Mouse (Mus musculus) adrenal gland, adult 8-10 months (tissue): ENCODE measurements around the gene Ptgir. TPM values are rescaled to one million over a fixed set of nuclear protein-coding genes. Genes with fewer than 3 reads are reported as not detected.
"Not testable (repeated sequence)": the region's sequence is repeated elsewhere in the genome, so short reads cannot be mapped to it uniquely, and the experiment has no call there.

ENCODE experiments used
- DNase-seq: peaks from one replicate; pipeline ENCODE4 v3.0.0; 2022
- total RNA-seq, 4 experiments: library from RNA; stranded (reverse); gene quantifications; 2 replicates each; pipeline ENCODE4 v1.2.4; 2022

Gene Ptgir
- total RNA-seq, 4 experiments from 2014 or later, result 2.4 to 3.3 (median 2.6) TPM

- DNase-seq, result peak; percentile 80
Measured at GRCm38 (mm10) chr7:16944061-16944807, 37.9 kb downstream of the Ptgir start, which contains the start of gene Pnmal2. TSS of gene Pnmal2 (plus strand) at chr7:16944682.

DNA sequence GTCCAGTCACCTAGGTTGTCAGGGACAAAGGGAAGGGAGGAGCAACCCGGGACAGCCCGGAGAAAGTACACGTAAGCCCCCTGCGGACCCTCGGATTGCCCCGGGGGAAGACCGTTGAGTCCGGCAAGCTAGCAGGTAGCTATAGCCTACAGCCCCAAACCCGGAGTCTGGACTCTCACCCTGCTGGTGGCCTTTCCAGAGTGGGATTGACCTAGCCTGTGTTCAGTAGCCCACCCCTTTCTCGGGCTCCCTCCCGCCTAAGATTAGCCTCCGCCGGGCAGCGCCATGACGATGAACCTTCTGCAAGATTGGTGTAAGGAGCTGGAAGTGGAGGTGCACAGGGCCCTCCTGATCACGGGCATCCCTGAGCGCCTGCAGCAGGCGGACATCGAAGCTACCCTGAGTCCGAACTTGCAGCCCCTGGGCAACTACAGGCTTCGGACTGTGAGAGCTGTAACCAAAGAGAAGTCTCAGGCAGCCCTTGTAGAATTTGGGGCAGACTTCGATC is 38.6 kb downstream of the Ptgir start:
- no peak for DNase-seq

DNA sequence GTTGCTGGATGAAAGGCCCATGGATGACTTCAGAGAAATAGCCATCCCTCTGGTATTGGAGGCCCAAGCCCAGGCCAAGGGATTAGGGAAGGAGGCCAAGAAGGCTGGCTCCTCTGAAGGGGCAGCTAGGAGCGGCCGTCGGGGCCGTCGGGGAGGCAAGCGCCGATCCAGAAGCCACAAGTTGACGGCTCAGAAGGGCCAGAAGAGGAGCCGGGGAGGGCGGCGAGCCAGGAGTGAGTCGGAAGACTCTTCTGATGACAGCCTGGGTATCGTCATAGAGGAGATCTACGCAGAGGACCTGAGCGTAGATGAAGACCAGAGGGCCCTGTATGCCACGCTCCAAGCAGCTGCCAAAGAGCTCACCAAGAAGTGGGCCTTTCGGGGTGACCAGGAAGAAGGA is 39.1 kb downstream of the Ptgir start:
- DNase-seq, result no peak

- DNase-seq, result no peak
Measured at GRCm38 (mm10) chr7:16946441-16947348, 40.4 kb downstream of the Ptgir start.

GRCm38 (mm10) chr7:16947349-16947895 is 41.1 kb downstream of the Ptgir start:
- DNase-seq, result no peak

GRCm38 (mm10) chr7:16947959-16948361 is 41.7 kb downstream of the Ptgir start:
- no peak for DNase-seq

DNA sequence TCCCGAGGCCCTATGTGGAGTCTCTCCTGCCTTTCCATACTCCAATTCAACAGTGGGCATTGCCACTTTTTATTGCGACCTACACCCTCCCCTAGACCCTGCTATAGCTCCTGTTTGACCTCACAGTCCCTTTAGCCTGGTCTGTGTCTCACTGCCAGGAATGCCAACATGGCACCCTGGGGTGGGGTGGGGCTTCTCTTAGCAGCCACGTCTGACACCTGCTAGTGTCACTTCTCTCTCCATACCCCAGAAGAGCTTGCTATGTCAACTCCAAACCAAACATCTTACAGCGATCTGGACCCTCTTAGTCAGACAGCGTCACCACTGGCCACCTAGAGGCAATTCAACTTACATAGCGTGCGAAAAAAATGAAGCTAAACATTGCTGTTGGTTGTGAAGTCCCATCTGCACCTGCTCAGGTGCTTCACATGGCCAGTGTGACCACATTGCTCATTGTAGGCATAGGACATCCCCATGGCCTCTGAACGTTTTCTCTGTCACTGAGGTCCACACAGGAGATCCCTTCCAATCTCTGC is 42.7 kb downstream of the Ptgir start:
- DNase-seq, result no peak

DNA sequence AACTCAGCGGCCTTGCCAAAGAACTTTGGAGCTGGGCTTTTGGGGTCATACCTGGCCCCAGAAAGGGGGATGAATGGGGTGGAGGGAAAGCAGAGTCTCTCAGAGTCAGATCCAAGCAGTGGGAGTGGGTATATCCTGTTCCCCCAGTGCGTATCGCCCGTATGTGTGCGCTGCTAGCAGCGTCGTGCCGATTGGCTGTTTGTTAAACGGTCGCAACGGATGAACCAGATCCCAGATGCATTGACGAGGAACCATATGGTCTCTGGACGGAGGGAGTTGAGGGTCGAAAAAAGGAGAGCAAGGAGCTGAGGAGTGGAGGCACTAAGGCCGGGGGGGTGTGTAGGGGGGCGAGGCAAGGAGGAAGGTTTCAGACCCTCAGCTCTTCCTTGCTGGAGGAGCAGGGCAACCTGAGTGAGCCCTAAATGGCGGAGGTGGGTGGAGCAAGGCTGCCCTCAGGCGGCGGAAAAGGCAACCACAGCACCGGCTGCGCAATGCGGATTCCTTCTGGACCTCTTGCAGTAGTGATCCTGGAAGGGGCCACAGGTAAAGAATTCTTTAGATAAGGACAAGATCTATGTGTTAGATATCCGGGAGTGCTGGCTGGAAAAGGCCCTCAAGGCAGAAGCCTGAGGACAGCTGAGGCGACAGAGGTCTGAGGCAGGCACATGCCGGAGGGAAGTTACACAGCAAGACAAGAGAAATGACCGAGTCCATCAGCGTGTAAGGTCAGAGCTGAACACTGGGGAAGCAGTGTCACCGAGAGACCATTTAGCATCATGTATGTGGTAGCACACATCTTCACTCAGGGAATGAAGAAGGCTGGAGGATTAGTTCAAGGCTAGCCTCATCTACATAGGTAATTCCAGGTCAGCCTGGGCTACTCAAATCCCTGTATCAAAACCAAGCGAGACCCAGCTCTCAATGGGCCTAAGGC is 43.9 kb downstream of the Ptgir start:
- DNase-seq, result peak; percentile 53

- peak; percentile 75 for DNase-seq
Measured at GRCm38 (mm10) chr7:16950861-16951635, 44.8 kb downstream of the Ptgir start.

DNA sequence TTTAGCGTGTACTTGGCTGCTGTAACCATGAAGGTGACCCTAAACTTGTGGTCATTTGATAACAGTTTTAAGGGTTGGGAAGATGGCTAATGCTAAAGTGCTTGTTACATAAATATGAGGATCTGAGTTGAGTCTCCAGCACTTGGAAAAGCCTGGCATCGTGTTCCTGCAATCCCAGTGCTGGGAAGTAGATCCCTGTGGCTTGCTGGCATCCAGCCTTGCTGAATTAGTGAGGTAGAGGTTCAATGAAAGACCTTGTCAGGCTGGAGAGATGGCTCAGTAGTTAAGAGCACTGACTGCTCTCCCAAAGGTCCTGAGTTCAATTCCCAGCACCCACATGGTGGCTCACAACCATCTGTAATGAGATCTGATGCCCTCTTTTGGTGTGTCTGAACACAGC is 47.5 kb downstream of the Ptgir start:
- DNase-seq, result not testable (repeated sequence)

GRCm38 (mm10) chr7:16955712-16956111 is 49.4 kb downstream of the Ptgir start:
- no peak for DNase-seq

DNA sequence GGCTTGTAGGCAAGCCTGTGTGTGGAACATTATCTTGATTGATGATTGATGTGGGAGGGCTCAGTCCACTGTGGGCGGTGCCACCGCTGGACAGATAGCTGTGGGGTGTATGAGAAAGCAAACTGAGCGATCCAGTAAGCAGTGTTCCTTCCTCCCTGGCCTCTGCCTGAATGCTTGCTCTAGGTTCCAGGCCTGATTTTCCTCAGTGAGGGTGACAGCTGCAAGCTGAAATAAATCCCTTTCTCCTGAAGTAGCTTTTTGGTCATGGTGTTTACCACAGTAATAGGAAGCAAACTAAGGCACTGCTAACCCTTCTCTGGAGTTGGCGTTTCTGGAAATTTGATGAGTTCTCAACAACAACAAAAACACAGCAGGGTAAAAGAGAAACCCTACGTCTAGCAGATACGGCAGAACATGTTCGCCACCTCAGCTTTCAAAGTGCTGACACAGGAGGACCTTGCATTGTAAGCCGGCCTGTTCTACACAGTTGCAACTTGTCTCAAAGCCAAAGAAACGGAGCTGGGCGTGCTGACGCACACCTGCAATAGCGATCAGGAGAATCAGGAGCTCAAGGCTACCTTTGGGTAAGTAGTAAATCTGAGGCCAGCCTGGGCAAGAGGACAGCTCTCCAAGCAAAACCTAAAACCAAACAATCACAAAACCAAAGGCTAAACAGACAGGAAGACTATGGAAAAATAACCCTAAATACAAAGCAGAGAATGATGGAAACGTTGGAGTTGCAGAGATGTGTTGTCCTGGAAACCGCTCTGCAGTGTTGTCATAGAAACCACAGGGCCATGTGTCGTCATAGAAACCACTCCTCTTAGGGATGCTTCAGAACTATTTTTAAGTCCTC is 50.3 kb downstream of the Ptgir start:
- no peak for DNase-seq

DNA sequence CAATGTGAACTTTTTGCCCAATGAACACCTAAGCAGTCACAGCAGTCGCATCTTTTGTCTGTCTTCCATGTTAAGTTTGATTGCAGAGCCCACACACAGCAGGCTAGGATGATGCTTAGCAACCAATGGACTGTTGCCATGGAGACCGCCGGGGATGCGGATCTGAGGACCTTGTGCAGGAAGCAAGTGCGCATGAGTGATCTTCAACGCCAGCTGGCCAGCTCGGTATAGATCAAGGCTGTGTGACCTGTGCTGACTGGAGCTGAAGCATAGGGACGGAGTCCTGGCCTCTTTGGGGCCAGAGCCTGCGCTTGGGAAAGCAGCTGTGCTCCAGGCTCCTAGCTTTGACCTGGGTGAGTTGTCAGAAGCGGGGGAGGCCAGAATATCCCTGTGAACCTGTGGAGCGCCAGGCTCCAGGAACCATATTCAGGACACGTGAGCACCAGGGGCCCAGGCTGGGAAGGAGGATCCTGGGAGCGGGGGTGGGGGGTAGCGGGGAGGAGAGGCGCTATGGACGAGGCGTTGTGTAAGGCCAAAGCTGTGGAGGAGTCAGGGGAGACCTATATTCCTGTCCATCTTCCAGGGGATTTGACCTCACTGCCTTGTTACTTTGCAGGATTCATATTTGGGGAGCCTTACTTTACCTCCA is 53.4 kb downstream of the Ptgir start, which contains the start of gene Pnmal1:
Pnmal1 (plus strand) TSS at position 141 of the 649 bp plus-strand sequence.
- peak; percentile 78 for DNase-seq

Other genes with a start within 250 kb of the Ptgir start
- not detected for gene Ceacam15, start 230.8 kb upstream of the Ptgir start, total RNA-seq
- gene Ceacam9, start 184.6 kb upstream of the Ptgir start, total RNA-seq, result not detected
- 100 to 1,000 TPM; 127 to 153 (median 133) TPM for gene Ap2s1, start 168.1 kb upstream of the Ptgir start, total RNA-seq
- 100 to 1,000 TPM in 1 of 4 experiments, 10 to 100 TPM in 3; 77.8 to 202 (median 91.2) TPM for gene Slc1a5, start 125.2 kb upstream of the Ptgir start, total RNA-seq
- 100 to 1,000 TPM in 1 of 4 experiments, 10 to 100 TPM in 3; 62.2 to 100 (median 74.6) TPM for gene Strn4, start 90.6 kb upstream of the Ptgir start, total RNA-seq
- gene Fkrp, start 89.8 kb upstream of the Ptgir start, total RNA-seq, result 10 to 100 TPM; 22.0 to 26.2 (median 24.9) TPM
- gene Prkd2, start 63.6 kb upstream of the Ptgir start, total RNA-seq, result 10 to 100 TPM; 17.0 to 27.1 (median 20.9) TPM
- 1 to 10 TPM; 4.2 to 5.9 (median 4.6) TPM for gene Dact3, start 31.2 kb upstream of the Ptgir start, total RNA-seq
- gene Gng8, start 14.7 kb upstream of the Ptgir start, total RNA-seq, result 1 to 10 TPM in 1 of 4 experiments, under 1 TPM in 1, not detected in 2; 1.00 to 1.0 TPM
- 100 to 1,000 TPM; 278 to 314 (median 294) TPM for gene Calm3, start 17.6 kb downstream of the Ptgir start, total RNA-seq
- 10 to 100 TPM; 35.2 to 71.0 (median 48.2) TPM for gene Pnmal2, start 38.2 kb downstream of the Ptgir start, total RNA-seq
- 1 to 10 TPM; 6.4 to 9.3 (median 7.3) TPM for gene Pnmal1, start 53.2 kb downstream of the Ptgir start, total RNA-seq
- 1 to 10 TPM; 2.3 to 3.1 (median 2.7) TPM for gene Gm42372, start 76.6 kb downstream of the Ptgir start, total RNA-seq
- gene Ccdc8, start 86.2 kb downstream of the Ptgir start, total RNA-seq, result 10 to 100 TPM; 22.0 to 47.8 (median 30.0) TPM
- 10 to 100 TPM; 74.7 to 96.9 (median 91.3) TPM for gene Ppp5c, start 121.4 kb downstream of the Ptgir start, total RNA-seq
- 1 to 10 TPM; 2.1 to 5.4 (median 3.7) TPM for gene Hif3a, start 155.9 kb downstream of the Ptgir start, total RNA-seq
- gene Psg16, start 167.6 kb downstream of the Ptgir start, total RNA-seq, result under 1 TPM; 0.10 to 0.51 (median 0.43) TPM
- gene Ceacam3, start 243.8 kb downstream of the Ptgir start, total RNA-seq, result not detected